Mouse (Mus musculus) left cerebral cortex, postnatal 4 days (tissue): ENCODE results near the gene Ldhb. TPM values are rescaled to one million over a fixed set of nuclear protein-coding genes. Genes with fewer than 3 reads are reported as not detected.
A peak's percentile ranks its signal among the peaks of the same experiment; 100 is the strongest.
"Not testable (repeated sequence)": the region's sequence is repeated elsewhere in the genome, so short reads cannot be mapped to it uniquely, and the experiment has no call there.

Experiments used
- DNase-seq: peaks from one replicate; pipeline ENCODE4 v3.0.0-alpha.2; 2022
- intact Hi-C: fragments of 180-260 bp; cut with DNase I; formaldehyde crosslinking; loops from one replicate; pipeline ENCODE4 v1.15.1; 2025
- total RNA-seq, 2 experiments: library from RNA; stranded (reverse); gene quantifications; 2 replicates each; pipeline ENCODE4 v1.2.3; 2021

The Ldhb gene
- total RNA-seq, 2 experiments from 2014 or later, result 205 to 218 TPM

GRCm38 (mm10) chr6:142515379-142515778, 7.6 kb upstream of the Ldhb start:
- DNase-seq, intact Hi-C loops: not testable (repeated sequence)

GRCm38 (mm10) chr6:142514912-142515311, 7.2 kb upstream of the Ldhb start:
- intact Hi-C loops, result no loop called here
- DNase-seq, result peak; percentile 62

GRCm38 (mm10) chr6:142512902-142513301, 5.1 kb upstream of the Ldhb start:
- intact Hi-C loops, result no loop called here
- DNase-seq, result no peak

GRCm38 (mm10) chr6:142511516-142512135, 3.9 kb upstream of the Ldhb start:
- no peak for DNase-seq
- intact Hi-C loops, result no loop called here

- intact Hi-C loops, result loop anchor here (5.0 kb wide), 1 partner anchor 121 kb away; the partner anchor contains the start of genes Golt1b and Recql
- no peak for DNase-seq
Measured at GRCm38 (mm10) chr6:142508663-142509062, 906 bp upstream of the Ldhb start.

GRCm38 (mm10) chr6:142507033-142507784, 548 bp downstream of the Ldhb start:
- peak; percentile 17 for DNase-seq
- intact Hi-C loops, result loop anchor here (5.0 kb wide), 1 partner anchor 120 kb away; the partner anchor contains the start of genes Golt1b and Recql

- intact Hi-C loops, result loop anchor here (5.0 kb wide), 1 partner anchor 119 kb away; the partner anchor contains the start of genes Golt1b and Recql
- DNase-seq, result no peak
Measured at GRCm38 (mm10) chr6:142506338-142507032, 1.3 kb downstream of the Ldhb start.

GRCm38 (mm10) chr6:142503601-142504000, 4.2 kb downstream of the Ldhb start:
- no peak for DNase-seq
- intact Hi-C loops, result no loop called here

GRCm38 (mm10) chr6:142502519-142503125, 5.1 kb downstream of the Ldhb start:
- DNase-seq, result no peak
- intact Hi-C loops, result no loop called here

GRCm38 (mm10) chr6:142490114-142490513, 17.6 kb downstream of the Ldhb start:
- intact Hi-C loops, result loop anchor here (10.0 kb wide), 1 partner anchor 85 kb away; no protein-coding TSS in a partner anchor
- not testable (repeated sequence) for DNase-seq

GRCm38 (mm10) chr6:142487638-142488037, 20.1 kb downstream of the Ldhb start:
- no peak for DNase-seq
- intact Hi-C loops, result no loop called here

GRCm38 (mm10) chr6:142485478-142486123, 22.2 kb downstream of the Ldhb start:
- no peak for DNase-seq
- intact Hi-C loops, result no loop called here

- intact Hi-C loops, result no loop called here
- DNase-seq, result no peak
Measured at GRCm38 (mm10) chr6:142477239-142477638, 30.5 kb downstream of the Ldhb start.

- intact Hi-C loops, result no loop called here
- no peak for DNase-seq
Measured at GRCm38 (mm10) chr6:142472801-142473203, 35.0 kb downstream of the Ldhb start, which contains the start of gene Gys2. TSS of gene Gys2 (minus strand) at chr6:142473109.

GRCm38 (mm10) chr6:142471141-142471540, 36.6 kb downstream of the Ldhb start:
- intact Hi-C loops, result no loop called here
- DNase-seq, result no peak

- peak; percentile 22 for DNase-seq
- intact Hi-C loops, result no loop called here
Measured at GRCm38 (mm10) chr6:142469602-142470001, 38.2 kb downstream of the Ldhb start.

- no peak for DNase-seq
- intact Hi-C loops, result no loop called here
Measured at GRCm38 (mm10) chr6:142462194-142462593, 45.6 kb downstream of the Ldhb start.

- intact Hi-C loops, result no loop called here
- no peak for DNase-seq
Measured at GRCm38 (mm10) chr6:142459017-142459678, 48.6 kb downstream of the Ldhb start.

- DNase-seq, result no peak
- intact Hi-C loops, result no loop called here
Measured at GRCm38 (mm10) chr6:142458010-142458409, 49.7 kb downstream of the Ldhb start.
